Mouse (Mus musculus): ENCODE data around the gene Olfr1361.
A peak's percentile ranks its signal among the peaks of the same experiment; 100 is the strongest.

Olfr1361 gene

GRCm38 (mm10) chr13:21663286-21663685 lies at the start of gene Olfr1361:
TSS of gene Olfr1361 (minus strand) at chr13:21663386.
- ATAC-seq (ENCODE audit: insufficient number of reproducible peaks, low FRiP score, low TSS enrichment) = no peak

- ATAC-seq (ENCODE audit: insufficient number of reproducible peaks, low FRiP score, low TSS enrichment) = no peak
Measured at GRCm38 (mm10) chr13:21711698-21712097, 48.5 kb upstream of the Olfr1361 start.

- ATAC-seq (ENCODE audit: insufficient number of reproducible peaks, low FRiP score, low TSS enrichment) = peak; percentile 38; the same call in 1 of the 2 replicates
Measured at GRCm38 (mm10) chr13:21710821-21711525, 47.8 kb upstream of the Olfr1361 start.

GRCm38 (mm10) chr13:21710031-21710711 lies 47.0 kb upstream of the Olfr1361 start:
- ATAC-seq (ENCODE audit: insufficient number of reproducible peaks, low FRiP score, low TSS enrichment) = peak; percentile 83

GRCm38 (mm10) chr13:21706669-21707068 lies 43.5 kb upstream of the Olfr1361 start:
- ATAC-seq (ENCODE audit: insufficient number of reproducible peaks, low FRiP score, low TSS enrichment) = no peak

DNA sequence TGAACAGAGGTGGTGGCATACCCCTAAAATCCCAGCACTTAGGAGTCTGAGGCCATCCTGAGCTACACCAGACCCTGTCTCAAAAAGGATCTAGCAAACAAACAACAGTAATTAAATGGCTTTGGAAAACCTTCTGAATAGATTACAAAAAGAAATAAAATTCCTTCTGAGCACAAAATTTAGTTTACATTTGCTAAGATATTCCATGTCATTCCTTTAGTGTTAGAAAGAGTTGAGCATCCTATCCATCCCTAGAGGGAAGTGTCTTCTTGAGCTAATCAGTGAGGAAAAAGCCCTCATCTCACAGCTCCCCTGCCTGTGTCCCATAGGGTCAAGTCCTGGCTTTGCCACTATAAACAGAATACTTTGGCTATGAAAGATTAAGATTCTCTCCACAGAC lies 34.6 kb upstream of the Olfr1361 start, which contains the start of gene Olfr1359:
Gene Olfr1359 (plus strand): TSS at position 301 of the 400 bp plus-strand sequence.
- no peak for ATAC-seq (ENCODE audit: insufficient number of reproducible peaks, low FRiP score, low TSS enrichment)

DNA sequence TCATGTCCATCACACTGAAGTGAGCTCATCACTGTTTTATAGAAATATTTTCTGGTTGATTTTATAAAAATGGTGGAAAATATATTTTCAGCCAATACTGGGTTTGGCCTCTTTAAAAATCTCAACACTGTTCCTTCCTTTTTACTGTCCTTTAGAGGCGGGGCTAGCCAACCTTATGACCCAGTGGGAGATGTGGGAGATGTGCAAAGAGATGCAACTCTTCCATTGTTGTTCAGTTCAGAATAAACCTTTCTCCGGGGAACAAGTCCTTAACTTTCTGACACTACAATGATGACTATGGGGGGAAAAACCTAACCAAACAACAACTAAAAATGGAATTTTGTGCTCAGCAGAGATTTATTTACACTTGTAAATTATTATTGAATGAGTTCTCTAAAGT lies 14.1 kb upstream of the Olfr1361 start, which contains the start of gene Olfr1360:
Gene Olfr1360 (minus strand): TSS at position 101 of the 400 bp plus-strand sequence.
- ATAC-seq (ENCODE audit: insufficient number of reproducible peaks, low FRiP score, low TSS enrichment) = no peak

DNA sequence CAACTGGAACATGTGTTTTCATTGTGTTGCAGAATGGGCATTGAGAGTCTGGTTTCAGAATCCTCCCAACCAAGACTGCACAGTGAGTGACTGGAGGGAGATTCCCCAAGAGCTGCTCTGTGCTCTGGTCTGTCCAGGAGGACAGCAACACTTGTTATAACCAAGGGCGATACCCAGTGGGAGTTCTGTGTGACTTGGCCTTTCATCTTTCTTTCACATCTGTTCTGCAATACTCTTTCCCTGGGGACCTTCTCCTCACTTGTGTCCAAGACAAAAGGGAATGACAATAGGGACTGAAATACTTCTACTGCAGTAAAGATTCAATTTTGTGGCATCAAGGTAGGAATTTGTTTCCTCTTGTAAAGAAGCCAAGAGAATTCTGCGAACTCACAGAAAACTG lies 20.8 kb downstream of the Olfr1361 start, which contains the start of gene Olfr11:
Gene Olfr11 (minus strand): TSS at position 101 of the 400 bp plus-strand sequence.
- ATAC-seq (ENCODE audit: insufficient number of reproducible peaks, low FRiP score, low TSS enrichment) = no peak

GRCm38 (mm10) chr13:21613922-21614321 lies 49.3 kb downstream of the Olfr1361 start, which contains the start of gene Olfr1362:
TSS of gene Olfr1362 (minus strand) at chr13:21614022.
- ATAC-seq (ENCODE audit: insufficient number of reproducible peaks, low FRiP score, low TSS enrichment) = no peak

All from cerebellum, adult (tissue).